Mouse (Mus musculus): ENCODE measurements around the gene Lce3e. TPM values are rescaled to one million over a fixed set of nuclear protein-coding genes. Genes with fewer than 3 reads are reported as not detected.

The Lce3e gene
- not detected for polyA plus RNA-seq (2014; fragmentation: Illumina TruSeq; extraction: RNeasy Lipid Tissue Mini Kit (QIAGEN cat#74804); ENCODE audit: low replicate concordance)

GRCm38 (mm10) chr3:92966761-92967160, at the start of gene Lce3e:
Gene Lce3e, plus strand, starts transcription at chr3:92967061.

GRCm38 (mm10) chr3:92926130-92926529, 40.7 kb upstream of the Lce3e start, which contains the start of gene Lce3a:
Gene Lce3a, minus strand, starts transcription at chr3:92926230.

GRCm38 (mm10) chr3:92932679-92933078, 34.2 kb upstream of the Lce3e start, which contains the start of gene Lce3b:
Gene Lce3b, plus strand, starts transcription at chr3:92932979.

GRCm38 (mm10) chr3:92944186-92944585, 22.7 kb upstream of the Lce3e start, which contains the start of gene Lce3c:
Gene Lce3c, plus strand, starts transcription at chr3:92944486.

GRCm38 (mm10) chr3:92957090-92957489, 9.8 kb upstream of the Lce3e start, which contains the start of gene Lce3d:
Gene Lce3d, plus strand, starts transcription at chr3:92957390.

GRCm38 (mm10) chr3:92991926-92992325, 25.1 kb downstream of the Lce3e start, which contains the start of gene Lce3f:
Gene Lce3f, plus strand, starts transcription at chr3:92992226.

GRCm38 (mm10) chr3:93015460-93016104, 48.7 kb downstream of the Lce3e start, which contains the start of gene Crct1:
Gene Crct1, minus strand, starts transcription at chr3:93015687.

Other genes with a start within 250 kb of the Lce3e start
- not detected for gene Lce1f, start 246.7 kb upstream of the Lce3e start, polyA plus RNA-seq (2014; fragmentation: Illumina TruSeq; extraction: RNeasy Lipid Tissue Mini Kit (QIAGEN cat#74804); ENCODE audit: low replicate concordance)
- not detected for gene Gm38119, start 228.0 kb upstream of the Lce3e start, polyA plus RNA-seq (2014; fragmentation: Illumina TruSeq; extraction: RNeasy Lipid Tissue Mini Kit (QIAGEN cat#74804); ENCODE audit: low replicate concordance)
- not detected for gene Lce1g, start 214.7 kb upstream of the Lce3e start, polyA plus RNA-seq (2014; fragmentation: Illumina TruSeq; extraction: RNeasy Lipid Tissue Mini Kit (QIAGEN cat#74804); ENCODE audit: low replicate concordance)
- gene Lce1h, start 202.0 kb upstream of the Lce3e start, polyA plus RNA-seq (2014; fragmentation: Illumina TruSeq; extraction: RNeasy Lipid Tissue Mini Kit (QIAGEN cat#74804); ENCODE audit: low replicate concordance) = not detected
- gene Lce1i, start 188.2 kb upstream of the Lce3e start, polyA plus RNA-seq (2014; fragmentation: Illumina TruSeq; extraction: RNeasy Lipid Tissue Mini Kit (QIAGEN cat#74804); ENCODE audit: low replicate concordance) = not detected
- not detected for gene Lce1j, start 176.5 kb upstream of the Lce3e start, polyA plus RNA-seq (2014; fragmentation: Illumina TruSeq; extraction: RNeasy Lipid Tissue Mini Kit (QIAGEN cat#74804); ENCODE audit: low replicate concordance)
- gene Lce1k, start 159.2 kb upstream of the Lce3e start, polyA plus RNA-seq (2014; fragmentation: Illumina TruSeq; extraction: RNeasy Lipid Tissue Mini Kit (QIAGEN cat#74804); ENCODE audit: low replicate concordance) = not detected
- gene Kprp, start 139.8 kb upstream of the Lce3e start, polyA plus RNA-seq (2014; fragmentation: Illumina TruSeq; extraction: RNeasy Lipid Tissue Mini Kit (QIAGEN cat#74804); ENCODE audit: low replicate concordance) = not detected
- not detected for gene Lce1l, start 115.8 kb upstream of the Lce3e start, polyA plus RNA-seq (2014; fragmentation: Illumina TruSeq; extraction: RNeasy Lipid Tissue Mini Kit (QIAGEN cat#74804); ENCODE audit: low replicate concordance)
- gene 2310050C09Rik, start 96.8 kb upstream of the Lce3e start, polyA plus RNA-seq (2014; fragmentation: Illumina TruSeq; extraction: RNeasy Lipid Tissue Mini Kit (QIAGEN cat#74804); ENCODE audit: low replicate concordance) = not detected
- not detected for gene Lce3a, start 40.8 kb upstream of the Lce3e start, polyA plus RNA-seq (2014; fragmentation: Illumina TruSeq; extraction: RNeasy Lipid Tissue Mini Kit (QIAGEN cat#74804); ENCODE audit: low replicate concordance)
- not detected for gene Lce3b, start 34.1 kb upstream of the Lce3e start, polyA plus RNA-seq (2014; fragmentation: Illumina TruSeq; extraction: RNeasy Lipid Tissue Mini Kit (QIAGEN cat#74804); ENCODE audit: low replicate concordance)
- gene Lce3c, start 22.6 kb upstream of the Lce3e start, polyA plus RNA-seq (2014; fragmentation: Illumina TruSeq; extraction: RNeasy Lipid Tissue Mini Kit (QIAGEN cat#74804); ENCODE audit: low replicate concordance) = not detected
- gene Lce3d, start 9.7 kb upstream of the Lce3e start, polyA plus RNA-seq (2014; fragmentation: Illumina TruSeq; extraction: RNeasy Lipid Tissue Mini Kit (QIAGEN cat#74804); ENCODE audit: low replicate concordance) = not detected
- gene Lce3f, start 25.2 kb downstream of the Lce3e start, polyA plus RNA-seq (2014; fragmentation: Illumina TruSeq; extraction: RNeasy Lipid Tissue Mini Kit (QIAGEN cat#74804); ENCODE audit: low replicate concordance) = not detected
- gene Crct1, start 48.6 kb downstream of the Lce3e start, polyA plus RNA-seq (2014; fragmentation: Illumina TruSeq; extraction: RNeasy Lipid Tissue Mini Kit (QIAGEN cat#74804); ENCODE audit: low replicate concordance) = not detected
- not detected for gene Lce1m, start 52.0 kb downstream of the Lce3e start, polyA plus RNA-seq (2014; fragmentation: Illumina TruSeq; extraction: RNeasy Lipid Tissue Mini Kit (QIAGEN cat#74804); ENCODE audit: low replicate concordance)
- not detected for gene Gm4858, start 101.8 kb downstream of the Lce3e start, polyA plus RNA-seq (2014; fragmentation: Illumina TruSeq; extraction: RNeasy Lipid Tissue Mini Kit (QIAGEN cat#74804); ENCODE audit: low replicate concordance)
- gene Crnn, start 177.7 kb downstream of the Lce3e start, polyA plus RNA-seq (2014; fragmentation: Illumina TruSeq; extraction: RNeasy Lipid Tissue Mini Kit (QIAGEN cat#74804); ENCODE audit: low replicate concordance) = not detected
- gene Flg2, start 230.2 kb downstream of the Lce3e start, polyA plus RNA-seq (2014; fragmentation: Illumina TruSeq; extraction: RNeasy Lipid Tissue Mini Kit (QIAGEN cat#74804); ENCODE audit: low replicate concordance) = not detected

Measured in small intestine, adult 10 weeks (tissue).